Mouse (Mus musculus) left cerebral cortex, adult 11 months (tissue): ENCODE measurements around the gene Ctcfl.

Source experiments
- DNase-seq: peaks from one replicate; pipeline ENCODE4 v3.0.0; 2022; ENCODE audit warnings: low spot score

Gene Ctcfl

DNA sequence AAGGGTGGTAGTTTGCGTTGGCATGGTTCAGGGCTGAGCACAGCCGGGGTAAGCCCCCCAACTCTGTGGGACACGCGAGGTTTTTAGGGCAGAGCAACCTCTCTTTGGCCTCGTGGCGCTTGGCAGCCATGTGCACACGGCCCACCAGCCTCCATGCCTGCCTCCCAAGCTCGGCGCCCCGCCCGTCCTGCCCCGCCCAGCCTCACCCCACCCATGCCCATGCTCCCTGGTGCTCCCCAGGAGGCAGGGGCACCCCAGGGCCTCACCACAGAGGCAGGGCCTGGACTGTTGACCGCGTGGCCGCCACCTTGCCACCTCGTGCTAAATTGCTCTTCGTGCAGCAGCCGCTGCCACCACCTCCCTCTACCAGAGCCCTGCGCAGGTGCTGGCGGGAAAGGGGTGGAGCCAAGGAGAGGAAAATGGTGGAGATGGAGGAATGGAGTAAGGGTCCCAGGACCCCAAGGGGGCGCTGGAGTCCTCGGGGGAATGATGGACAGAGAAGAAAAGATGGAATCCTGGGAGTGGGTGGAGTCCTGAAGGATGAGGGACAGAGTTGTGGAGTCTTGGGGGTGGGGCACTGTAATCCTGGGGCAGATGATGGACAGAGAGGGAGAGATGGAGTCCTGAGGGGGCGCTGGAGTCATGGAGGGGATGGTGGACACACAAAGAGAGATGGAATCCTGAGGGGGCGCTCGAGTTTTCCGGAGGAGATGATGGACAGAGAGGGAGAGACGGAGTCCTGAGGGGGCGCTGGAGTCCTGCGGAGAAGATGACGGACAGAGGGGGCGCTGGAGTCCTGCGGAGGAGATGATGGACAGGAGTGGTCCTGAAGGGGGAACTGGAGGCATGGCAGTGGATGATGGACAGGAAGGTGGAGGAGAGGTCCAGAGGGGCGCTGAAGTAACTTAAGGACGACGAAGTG is at the start of gene Ctcfl:
TSS of gene Ctcfl (minus strand) at position 503 of the 922 bp plus-strand sequence.
- DNase-seq, result no peak

DNA sequence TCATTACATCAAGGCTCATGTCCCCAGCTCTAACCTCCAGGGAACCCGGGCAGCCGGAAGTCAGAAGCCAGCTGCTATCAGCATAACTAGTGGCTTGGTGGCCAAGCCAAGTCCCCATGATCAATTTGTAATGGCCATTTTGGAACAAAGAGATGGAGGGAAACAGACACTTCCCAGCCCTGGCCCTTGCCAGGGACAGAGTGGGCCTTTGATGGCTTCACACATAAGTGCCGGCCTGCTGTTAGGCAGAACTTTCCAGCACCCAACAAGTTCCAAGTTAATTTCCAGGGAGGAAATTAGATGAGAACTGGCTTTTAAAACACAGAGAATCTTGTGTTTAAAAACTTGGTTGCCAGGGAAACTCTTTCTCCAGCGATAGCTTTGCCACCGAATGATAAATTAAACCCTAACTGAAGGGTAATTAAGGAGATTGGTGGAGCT is 49.1 kb upstream of the Ctcfl start:
- no peak for DNase-seq

- DNase-seq, result no peak
Observed at GRCm38 (mm10) chr2:173165357-173165756, 46.0 kb upstream of the Ctcfl start.

- DNase-seq, result no peak
Observed at GRCm38 (mm10) chr2:173164946-173165345, 45.6 kb upstream of the Ctcfl start.

DNA sequence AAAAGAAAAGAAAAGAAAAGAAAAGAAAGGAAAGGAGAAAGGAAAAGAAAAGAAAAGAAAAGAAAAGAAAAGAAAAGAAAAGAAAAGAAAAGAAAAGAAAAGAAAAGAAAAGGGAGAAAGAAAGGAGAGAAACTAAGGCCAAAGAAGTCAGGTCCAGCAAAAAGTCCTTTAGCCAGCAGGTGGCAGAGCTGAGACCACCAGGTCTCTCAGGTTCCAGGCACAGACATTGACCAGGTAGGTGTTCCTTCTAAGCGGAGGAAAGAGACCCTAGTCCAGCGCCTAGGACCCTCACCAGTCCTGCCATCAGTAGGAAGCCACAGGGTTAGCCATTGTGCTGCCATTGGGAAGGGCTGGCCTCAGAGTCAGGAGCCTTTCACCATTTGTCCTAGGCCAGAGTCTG is 45.0 kb upstream of the Ctcfl start:
- no peak for DNase-seq

- no peak for DNase-seq
Observed at GRCm38 (mm10) chr2:173163380-173163779, 44.1 kb upstream of the Ctcfl start.

- DNase-seq, result no peak
Observed at GRCm38 (mm10) chr2:173159354-173160311, 40.3 kb upstream of the Ctcfl start.

GRCm38 (mm10) chr2:173158390-173159055 is 39.2 kb upstream of the Ctcfl start:
- DNase-seq, result no peak

DNA sequence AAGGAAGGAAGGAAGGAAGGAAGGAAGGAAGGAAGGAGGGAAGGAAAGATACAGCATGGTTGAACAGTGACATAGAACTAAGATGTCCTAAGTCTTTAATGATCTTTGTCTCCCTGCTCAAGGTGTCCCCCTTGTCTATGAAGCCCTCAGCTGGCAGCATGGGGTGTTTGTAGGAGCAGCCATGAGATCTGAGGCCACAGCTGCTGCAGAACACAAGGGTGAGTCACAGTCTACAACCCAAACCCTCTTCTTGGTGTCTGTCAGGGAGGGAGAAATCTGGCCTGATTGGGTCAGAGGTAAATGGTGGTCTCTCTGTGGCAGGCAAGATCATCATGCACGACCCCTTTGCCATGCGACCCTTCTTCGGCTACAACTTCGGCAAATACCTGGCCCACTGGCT is 38.5 kb upstream of the Ctcfl start:
- no peak for DNase-seq

GRCm38 (mm10) chr2:173157376-173157775 is 38.1 kb upstream of the Ctcfl start:
- DNase-seq, result no peak

- no peak for DNase-seq
Observed at GRCm38 (mm10) chr2:173156923-173157322, 37.6 kb upstream of the Ctcfl start.

DNA sequence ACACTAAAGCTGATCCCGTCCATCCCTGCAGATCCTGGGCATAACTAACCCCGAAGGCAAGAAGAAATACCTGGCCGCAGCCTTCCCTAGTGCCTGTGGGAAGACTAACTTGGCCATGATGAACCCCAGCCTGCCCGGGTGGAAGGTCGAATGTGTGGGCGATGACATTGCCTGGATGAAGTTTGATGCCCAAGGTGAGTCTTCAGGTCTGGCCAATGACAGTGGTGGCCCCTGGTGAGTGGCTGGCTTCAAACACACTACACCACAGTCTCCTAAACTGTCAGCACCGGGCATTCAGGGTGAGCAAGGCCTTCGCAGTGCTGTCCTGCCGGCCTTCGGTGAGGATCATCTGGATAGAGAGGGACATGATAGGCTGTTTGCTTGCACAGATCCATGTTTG is 36.6 kb upstream of the Ctcfl start:
- no peak for DNase-seq

GRCm38 (mm10) chr2:173154962-173155361 is 35.6 kb upstream of the Ctcfl start:
- DNase-seq, result no peak

GRCm38 (mm10) chr2:173154513-173154912 is 35.2 kb upstream of the Ctcfl start:
- no peak for DNase-seq

- DNase-seq, result no peak
Observed at GRCm38 (mm10) chr2:173153266-173153665, 33.9 kb upstream of the Ctcfl start.

GRCm38 (mm10) chr2:173152436-173153151 is 33.3 kb upstream of the Ctcfl start, which contains the start of gene Pck1:
TSS of gene Pck1 (plus strand) at chr2:173153048.
- DNase-seq, result no peak

GRCm38 (mm10) chr2:173151784-173152284 is 32.5 kb upstream of the Ctcfl start:
- DNase-seq, result no peak

- DNase-seq, result no peak
Observed at GRCm38 (mm10) chr2:173151352-173151751, 32.0 kb upstream of the Ctcfl start.

DNA sequence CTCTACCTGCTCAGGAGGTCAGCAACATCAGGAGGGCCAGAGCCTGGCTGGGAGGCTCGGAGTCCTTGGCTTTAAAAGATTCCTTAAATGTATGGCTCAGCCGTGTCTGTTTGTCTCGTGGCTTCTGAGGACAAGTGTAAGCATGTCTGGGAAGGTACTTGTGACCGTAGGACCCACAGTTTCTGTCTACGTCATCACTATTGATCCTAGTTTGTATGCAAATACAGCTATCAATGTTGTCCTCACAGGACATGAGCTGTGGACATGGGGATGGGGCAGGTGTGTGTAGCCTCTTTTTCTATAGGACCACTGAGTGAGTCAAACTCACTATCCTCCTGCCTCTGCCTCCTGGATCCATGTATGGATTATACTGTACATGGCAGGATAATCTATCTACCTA is 28.7 kb upstream of the Ctcfl start:
- DNase-seq, result no peak

DNA sequence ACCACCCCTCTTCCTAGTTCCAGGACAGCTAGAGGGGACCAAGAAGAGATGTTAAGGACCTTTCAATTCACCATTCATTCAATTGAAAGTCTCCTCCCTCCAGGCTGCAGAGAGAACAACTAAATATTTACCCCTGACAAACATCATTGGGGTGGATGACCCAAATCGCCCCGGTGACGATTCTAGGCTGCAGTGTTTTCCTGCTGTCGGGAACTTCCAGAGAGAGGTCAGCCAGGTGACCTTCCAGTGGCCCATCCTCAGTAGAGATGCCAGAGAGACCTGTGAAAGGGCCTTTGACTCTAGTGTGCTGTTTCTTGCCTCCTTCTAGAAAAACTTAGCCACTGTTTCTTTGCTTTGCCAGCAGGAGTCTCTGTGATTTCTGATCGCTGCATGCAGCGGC is 27.4 kb upstream of the Ctcfl start:
- DNase-seq, result no peak

DNA sequence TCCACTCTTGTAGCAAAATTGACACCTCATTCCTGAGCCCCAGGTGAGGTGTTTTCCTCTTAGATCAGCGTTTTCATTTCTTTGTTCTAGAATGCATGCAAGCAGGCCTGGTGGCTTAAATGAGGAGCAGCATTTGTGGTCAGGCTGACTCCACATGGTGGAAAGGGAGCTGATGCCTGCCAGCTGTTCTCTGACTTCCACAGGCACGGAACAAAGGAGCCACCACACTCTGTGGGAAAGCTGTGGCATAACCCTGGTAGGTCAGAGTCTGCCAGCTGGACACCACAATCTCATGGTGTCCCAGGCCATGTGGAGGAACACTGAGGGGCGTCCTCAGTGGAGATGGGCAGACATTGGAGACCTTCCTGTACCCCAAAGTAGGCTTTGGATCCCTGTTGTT is 26.5 kb upstream of the Ctcfl start:
- DNase-seq, result no peak
